Mouse (Mus musculus) heart, embryonic 10.5 days (tissue): Measurements from ENCODE around the gene Ankdd1b. TPM values are rescaled to one million over a fixed set of nuclear protein-coding genes. Genes with fewer than 3 reads are reported as not detected.

Experiments
- DNase-seq: peaks from one replicate; pipeline ENCODE4 v3.0.0-alpha.2; 2017; ENCODE audit warnings: low spot score
- H3K27ac ChIP-seq: fragments of 300-500 bp; sonication (generic); 2 replicates; pipeline ENCODE4 v1.5.1; 2016; ENCODE audit warnings: mild to moderate bottlenecking
- H3K27me3 ChIP-seq: fragments of 300-500 bp; sonication (generic); 2 replicates; pipeline ENCODE4 v1.6.1; 2016; ENCODE audit warnings: mild to moderate bottlenecking; ENCODE audit not compliant: poor library complexity, insufficient read depth, severe bottlenecking
- H3K36me3 ChIP-seq: fragments of 300-500 bp; sonication (generic); 2 replicates; pipeline ENCODE4 v1.6.1; 2016; ENCODE audit warnings: mild to moderate bottlenecking, moderate library complexity
- H3K4me1 ChIP-seq: fragments of 300-500 bp; sonication (generic); 2 replicates; pipeline ENCODE4 v1.6.1; 2016; ENCODE audit warnings: mild to moderate bottlenecking
- H3K4me3 ChIP-seq: fragments of 300-500 bp; sonication (generic); 2 replicates; pipeline ENCODE4 v1.5.1; 2016; ENCODE audit warnings: mild to moderate bottlenecking, moderate library complexity
- H3K9me3 ChIP-seq: fragments of 300-500 bp; sonication (generic); 2 replicates; pipeline ENCODE4 v1.6.1; 2016; ENCODE audit warnings: mild to moderate bottlenecking, moderate library complexity
- WGBS: fragments of 180-500 bp; shearing (Covaris S2); methylation state at CpG from one replicate; pipeline ENCODE4 v1.1.7; 2016; 5-methylcytosine and 5-hydroxymethylcytosine counted together
- polyA plus RNA-seq: library from polyadenylated mRNA; unstranded; fragments of >200 nt; fragmentation: Nextera tagmentation; extraction: Ambion mirVana; gene quantifications from 2 replicates; pipeline ENCODE4 v1.2.1, GENCODE M21; 2016

Ankdd1b gene
- polyA plus RNA-seq, 1 experiment from 2014 or later, result 0.24 TPM

DNA sequence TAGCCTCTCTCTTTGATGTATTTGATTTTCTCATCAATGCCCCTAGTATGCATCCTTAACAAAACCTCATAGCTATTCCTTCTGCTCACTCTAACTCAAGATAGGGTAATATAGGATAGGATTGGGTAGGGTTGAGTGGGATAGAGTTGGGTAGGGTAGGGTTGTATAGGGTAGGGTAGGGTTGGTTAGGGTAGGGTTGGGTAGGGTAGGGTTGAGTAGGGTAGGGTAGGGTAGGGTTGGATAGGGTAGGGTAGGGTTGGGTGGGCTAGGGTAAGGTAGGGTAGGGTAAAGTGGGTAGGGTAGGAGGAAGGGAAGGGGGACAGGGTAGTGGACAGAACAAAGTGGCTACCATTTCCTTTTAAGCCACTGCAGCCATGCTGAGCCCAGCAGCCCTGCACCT is 49.8 kb downstream of the Ankdd1b start:
- Histone ChIP-seq H3K27me3 (no peaks in the 10 kb centered on the region), H3K4me3 (no peak overlapping the region), H3K36me3 (peaks cover 15% of the 10 kb centered on the region), H3K27ac (no peak overlapping the region), H3K4me1 (no peaks in the 10 kb centered on the region), H3K9me3 (no peaks in the 10 kb centered on the region)
- no peak for DNase-seq

GRCm38 (mm10) chr13:96418487-96418886 is 52.5 kb downstream of the Ankdd1b start:
- DNase-seq, result no peak
- H3K36me3 ChIP-seq, result peaks cover 42% of the 10 kb centered on the region
- no peaks in the 10 kb centered on the region for H3K9me3 ChIP-seq
- no peak overlapping the region for H3K4me3 ChIP-seq
- H3K27ac ChIP-seq, result no peak overlapping the region
- no peaks in the 10 kb centered on the region for H3K27me3 ChIP-seq
- WGBS, result 88% methylated on average over 4 of the region's 4 CpGs
- H3K4me1 ChIP-seq, result no peaks in the 10 kb centered on the region

DNA sequence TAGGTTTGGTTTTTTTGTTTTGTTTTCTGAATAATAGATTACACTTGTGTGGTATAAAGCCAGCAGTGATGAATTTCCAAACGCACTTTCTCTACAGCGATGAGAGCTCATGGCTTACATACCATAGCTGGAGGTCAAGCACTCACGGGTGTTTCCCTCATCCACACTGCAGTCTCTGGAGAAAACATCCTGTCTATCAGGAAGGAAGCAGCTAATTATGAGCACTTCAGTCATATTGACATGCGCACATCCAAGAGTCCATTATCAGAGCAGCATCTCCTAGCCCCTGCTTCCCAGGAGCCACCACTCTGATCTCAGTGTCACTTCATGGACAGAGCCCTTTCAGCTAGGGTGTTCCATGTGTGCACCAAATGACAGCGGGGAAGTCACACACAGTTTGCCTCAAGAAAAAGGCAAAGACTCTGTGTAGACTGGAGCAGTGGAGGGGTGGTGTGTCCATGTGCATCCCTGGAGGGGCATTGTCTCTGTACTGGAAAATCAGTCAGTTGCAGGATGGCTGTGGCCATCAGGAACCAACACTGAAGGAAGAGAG is 53.7 kb downstream of the Ankdd1b start:
- Histone ChIP-seq H3K4me3 (no peak overlapping the region), H3K9me3 (no peaks in the 10 kb centered on the region), H3K4me1 (no peaks in the 10 kb centered on the region), H3K27me3 (no peaks in the 10 kb centered on the region), H3K27ac (no peak overlapping the region), H3K36me3 (peaks cover 48% of the 10 kb centered on the region)
- WGBS, result 89% methylated on average over 5 of the region's 5 CpGs
- DNase-seq, result no peak

DNA sequence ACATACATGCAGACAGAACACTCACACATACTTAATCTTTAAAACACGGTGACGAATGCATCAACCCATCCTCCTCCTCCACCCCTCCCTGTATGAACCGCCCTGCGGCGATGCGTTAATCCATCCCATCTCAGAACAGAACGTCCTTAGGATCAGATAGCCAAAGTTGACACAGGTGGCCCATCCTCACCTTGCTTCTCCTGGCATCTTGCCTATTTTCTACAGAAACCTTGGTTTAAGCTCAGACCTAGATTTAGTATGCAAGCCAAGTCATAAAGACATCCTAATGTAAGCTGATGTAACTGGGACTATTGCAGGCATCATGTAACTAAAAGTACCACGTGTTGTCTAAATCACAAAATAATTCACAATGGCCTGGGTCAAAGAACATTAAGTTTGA is 54.6 kb downstream of the Ankdd1b start:
- no peak for DNase-seq
- peaks cover 56% of the 10 kb centered on the region for H3K36me3 ChIP-seq
- WGBS, result 91% methylated on average over 8 of the region's 8 CpGs

DNA sequence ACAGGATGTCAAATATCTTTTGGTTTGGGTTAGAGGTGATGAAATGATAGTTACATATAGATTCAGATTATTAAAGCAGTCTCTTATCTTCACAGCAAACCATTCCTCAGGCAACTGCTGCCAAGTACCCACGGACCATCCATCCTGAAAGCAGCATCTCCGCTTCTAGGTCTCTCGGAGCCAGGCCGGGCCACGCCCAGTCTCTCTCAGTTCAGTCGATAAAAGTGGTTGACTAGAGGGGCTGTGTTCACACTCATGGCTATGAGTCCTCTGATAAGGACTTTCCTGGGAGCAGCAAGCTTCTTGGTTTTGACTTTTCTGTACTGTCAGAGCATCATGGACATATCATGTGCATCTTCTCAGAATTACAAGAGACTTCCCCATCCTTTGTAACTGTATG is 56.6 kb downstream of the Ankdd1b start:
- WGBS, result 60% methylated on average over 6 of the region's 6 CpGs
- no peaks in the 10 kb centered on the region for H3K4me1 ChIP-seq

More for the DNA sequence above, 54.6 kb downstream of the Ankdd1b start:
- no peaks in the 10 kb centered on the region for H3K27me3 ChIP-seq
- no peak overlapping the region for H3K4me3 ChIP-seq
- H3K27ac ChIP-seq, result no peak overlapping the region
- no peaks in the 10 kb centered on the region for H3K4me1 ChIP-seq
- no peaks in the 10 kb centered on the region for H3K9me3 ChIP-seq

DNA sequence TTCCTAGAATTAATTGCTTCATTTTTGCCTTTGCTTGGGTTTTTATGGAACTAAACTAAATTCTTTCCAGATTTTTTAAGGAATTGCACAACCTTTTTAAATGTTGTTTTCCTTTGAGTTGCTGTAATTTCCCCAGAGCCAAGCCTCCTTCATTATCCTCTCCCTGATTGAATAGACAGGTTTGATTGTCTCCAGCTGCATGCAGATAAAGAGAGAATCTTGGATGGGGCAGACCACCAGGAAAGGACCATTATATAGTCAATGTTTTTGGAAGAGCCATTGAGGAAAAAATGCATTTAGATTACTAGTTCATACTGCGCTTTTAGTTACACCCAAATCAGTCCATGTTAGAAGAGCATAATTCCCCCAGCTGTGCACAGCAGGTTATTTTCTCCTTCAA is 62.2 kb downstream of the Ankdd1b start:
- Histone ChIP-seq H3K4me3 (no peak overlapping the region), H3K9me3 (no peaks in the 10 kb centered on the region), H3K36me3 (peaks cover 71% of the 10 kb centered on the region), H3K4me1 (no peaks in the 10 kb centered on the region), H3K27ac (no peak overlapping the region), H3K27me3 (no peaks in the 10 kb centered on the region)
- WGBS, result 96% methylated on average over 1 of the region's 1 CpGs
- no peak for DNase-seq

More for the DNA sequence above, 56.6 kb downstream of the Ankdd1b start:
- H3K4me3 ChIP-seq, result no peak overlapping the region
- no peaks in the 10 kb centered on the region for H3K27me3 ChIP-seq
- H3K36me3 ChIP-seq, result peaks cover 71% of the 10 kb centered on the region
- no peak overlapping the region for H3K27ac ChIP-seq
- no peak for DNase-seq
- no peaks in the 10 kb centered on the region for H3K9me3 ChIP-seq

DNA sequence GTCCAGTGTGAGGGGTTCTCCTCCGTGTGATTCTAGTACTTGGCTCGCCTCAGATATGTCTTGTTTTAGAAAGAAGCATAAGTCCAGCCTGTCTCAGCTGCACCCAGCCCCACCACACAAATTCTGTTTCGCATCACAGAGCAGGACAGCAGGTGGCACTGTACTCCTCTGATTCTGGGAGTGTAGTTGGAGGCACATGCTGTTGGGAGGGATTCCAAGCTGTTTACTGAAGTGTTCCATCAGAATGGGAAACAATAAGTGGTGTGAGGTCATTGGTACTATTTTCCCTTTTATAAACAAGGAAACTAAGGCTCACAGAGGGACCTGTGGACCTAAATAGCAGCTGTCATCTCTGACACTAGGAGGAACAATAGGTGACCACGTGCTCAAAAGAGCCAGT is 64.0 kb downstream of the Ankdd1b start:
- Histone ChIP-seq H3K36me3 (peaks cover 75% of the 10 kb centered on the region), H3K4me3 (no peak overlapping the region), H3K9me3 (no peaks in the 10 kb centered on the region), H3K27me3 (no peaks in the 10 kb centered on the region), H3K4me1 (no peaks in the 10 kb centered on the region), H3K27ac (no peak overlapping the region)
- DNase-seq, result peak; percentile 75
- 68% methylated on average over 4 of the region's 4 CpGs for WGBS

- WGBS, result 90% methylated on average over 2 of the region's 2 CpGs
- Histone ChIP-seq H3K36me3 (peaks cover 73% of the 10 kb centered on the region), H3K9me3 (no peaks in the 10 kb centered on the region), H3K4me3 (no peak overlapping the region), H3K27ac (no peak overlapping the region), H3K4me1 (no peaks in the 10 kb centered on the region), H3K27me3 (no peaks in the 10 kb centered on the region)
- DNase-seq, result no peak
Observed at GRCm38 (mm10) chr13:96405518-96405917, 65.5 kb downstream of the Ankdd1b start.

DNA sequence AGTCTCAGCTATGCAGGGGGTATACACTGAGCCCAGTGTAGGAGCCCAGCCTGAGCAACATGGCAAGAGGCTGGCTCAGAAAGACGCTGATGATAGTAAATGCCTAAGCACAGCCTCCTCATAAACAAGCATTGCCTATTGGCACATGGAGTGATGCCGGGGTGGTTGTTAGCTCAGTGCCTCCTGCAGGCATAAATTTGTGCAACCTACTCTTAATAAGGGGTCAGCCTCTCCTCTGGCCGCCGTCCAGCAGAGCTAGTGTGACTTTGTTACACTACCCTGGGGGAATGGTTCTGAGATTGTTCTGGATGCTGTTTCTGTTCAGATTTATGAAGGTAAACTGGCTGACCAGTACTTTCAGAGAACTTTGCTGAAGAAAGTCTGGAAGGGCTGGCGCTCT is 69.7 kb downstream of the Ankdd1b start:
- Histone ChIP-seq H3K27ac (no peak overlapping the region), H3K4me3 (no peak overlapping the region), H3K36me3 (peaks cover 91% of the 10 kb centered on the region), H3K4me1 (no peaks in the 10 kb centered on the region), H3K9me3 (no peaks in the 10 kb centered on the region), H3K27me3 (no peaks in the 10 kb centered on the region)
- DNase-seq, result no peak
- 91% methylated on average over 5 of the region's 5 CpGs for WGBS

DNA sequence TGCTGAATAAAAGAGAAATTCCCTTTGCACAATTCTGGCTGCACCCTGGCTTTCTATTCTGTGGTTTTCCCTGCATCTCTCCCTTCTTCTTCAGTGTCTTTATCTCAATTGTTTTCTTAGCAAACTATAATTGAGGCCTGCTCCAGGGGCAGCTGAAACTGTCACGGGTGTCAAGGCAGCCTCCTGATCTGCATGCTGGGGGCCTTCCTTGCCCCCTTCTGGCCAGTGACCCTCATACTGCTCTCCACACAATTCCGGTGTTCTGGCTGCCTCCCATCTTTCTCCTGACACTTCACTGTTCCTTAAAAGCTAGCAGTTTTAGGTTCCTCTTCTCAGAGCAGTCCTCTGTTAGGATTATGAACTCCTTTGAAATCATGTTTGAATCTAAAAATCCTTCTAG is 81.7 kb downstream of the Ankdd1b start:
- Histone ChIP-seq H3K27ac (no peak overlapping the region), H3K27me3 (no peaks in the 10 kb centered on the region), H3K4me1 (peaks cover 9% of the 10 kb centered on the region), H3K4me3 (peak overlapping the region; percentile 82), H3K9me3 (no peaks in the 10 kb centered on the region), H3K36me3 (peaks cover 41% of the 10 kb centered on the region)
- 11% methylated on average over 2 of the region's 2 CpGs for WGBS
- no peak for DNase-seq

DNA sequence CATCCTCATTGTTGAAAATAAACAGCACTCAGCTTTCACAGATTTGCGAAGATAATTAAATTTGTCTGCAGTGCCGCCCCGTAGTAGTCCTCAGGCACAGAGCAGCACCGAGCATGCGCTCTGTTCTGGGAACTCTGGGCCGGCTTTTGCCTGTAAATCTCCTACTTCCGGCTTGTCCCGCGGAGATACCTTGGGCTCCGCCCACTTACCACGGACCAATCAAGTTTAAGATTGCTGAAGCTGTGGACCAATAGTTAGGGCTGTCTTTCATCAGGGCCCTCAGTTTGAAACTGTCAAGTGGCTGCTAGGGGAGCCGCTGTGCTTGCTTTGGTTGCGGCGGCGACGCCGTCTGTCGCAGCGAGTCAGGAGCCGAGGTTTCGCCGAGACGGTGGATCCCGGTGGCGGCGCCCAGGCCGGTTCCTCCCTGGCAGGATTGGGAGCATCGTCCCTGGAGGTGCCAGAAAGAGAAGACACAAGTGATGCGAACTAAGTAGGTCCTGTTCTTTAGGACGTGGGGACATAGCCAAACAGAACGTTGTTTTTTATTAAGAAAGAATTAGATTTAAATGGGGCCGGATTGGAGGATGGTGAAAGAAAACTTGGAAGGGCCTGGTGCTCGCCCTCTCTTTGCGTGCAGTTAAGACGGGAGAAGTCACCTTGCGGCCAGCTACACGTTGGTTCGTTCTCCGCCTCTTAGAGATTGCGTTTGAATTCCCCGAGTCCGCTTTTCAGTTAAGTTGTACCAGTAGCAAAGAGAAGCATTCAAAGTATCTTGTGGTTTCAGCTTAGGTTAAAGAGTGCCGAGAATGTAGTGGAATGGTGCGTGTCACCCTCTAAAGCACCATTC is 82.7 kb downstream of the Ankdd1b start, which contains the start of gene Poc5:
Poc5 (plus strand) TSS at position 253 of the 847 bp plus-strand sequence.
- H3K27me3 ChIP-seq, result no peaks in the 10 kb centered on the region
- no peaks in the 10 kb centered on the region for H3K9me3 ChIP-seq
- H3K27ac ChIP-seq, result peak within 1 kb of the TSS; percentile 90
- H3K36me3 ChIP-seq, result peaks cover 31% of the 10 kb centered on the region
- peak within 1 kb of the TSS; percentile 82 for H3K4me3 ChIP-seq
- peak; percentile 98 for DNase-seq
- 1% methylated on average over 44 of the region's 44 CpGs for whole genome bisulfite sequencing
- peaks cover 9% of the 10 kb centered on the region for H3K4me1 ChIP-seq

- Histone ChIP-seq H3K36me3 (no peaks in the 10 kb centered on the region), H3K9me3 (no peaks in the 10 kb centered on the region), H3K4me3 (no peak overlapping the region), H3K27ac (no peak overlapping the region), H3K4me1 (no peaks in the 10 kb centered on the region), H3K27me3 (no peaks in the 10 kb centered on the region)
- no peak for DNase-seq
- 62% methylated on average over 4 of the region's 4 CpGs for WGBS
Observed at GRCm38 (mm10) chr13:96377883-96378282, 93.1 kb downstream of the Ankdd1b start.

DNA sequence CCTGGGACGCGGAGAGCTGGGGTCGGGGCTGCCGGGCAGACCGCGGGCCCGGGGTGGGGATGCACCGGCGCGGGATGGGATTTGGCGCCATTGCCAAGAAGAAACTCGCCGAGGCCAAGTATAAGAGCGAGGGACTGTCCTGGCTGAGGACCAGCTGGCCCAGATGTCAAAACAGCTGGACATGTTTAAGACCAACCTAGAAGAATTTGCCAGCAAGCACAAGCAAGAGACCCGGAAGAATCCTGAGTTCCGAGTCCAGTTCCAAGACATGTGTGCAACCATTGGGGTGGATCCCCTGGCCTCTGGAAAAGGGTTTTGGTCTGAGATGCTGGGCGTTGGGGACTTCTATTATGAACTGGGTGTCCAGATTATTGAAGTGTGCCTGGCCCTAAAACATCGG is 94.1 kb downstream of the Ankdd1b start:
- Histone ChIP-seq H3K9me3 (no peaks in the 10 kb centered on the region), H3K36me3 (no peaks in the 10 kb centered on the region), H3K4me3 (no peak overlapping the region), H3K27ac (no peak overlapping the region), H3K27me3 (no peaks in the 10 kb centered on the region), H3K4me1 (no peaks in the 10 kb centered on the region)
- WGBS, result 88% methylated on average over 18 of the region's 18 CpGs
- DNase-seq, result no peak
